Mouse (Mus musculus): Measurements from ENCODE around the gene Clic6.
"Not testable (repeated sequence)": the region's sequence is repeated elsewhere in the genome, so short reads cannot be mapped to it uniquely, and the experiment has no call there.

Clic6 gene

DNA sequence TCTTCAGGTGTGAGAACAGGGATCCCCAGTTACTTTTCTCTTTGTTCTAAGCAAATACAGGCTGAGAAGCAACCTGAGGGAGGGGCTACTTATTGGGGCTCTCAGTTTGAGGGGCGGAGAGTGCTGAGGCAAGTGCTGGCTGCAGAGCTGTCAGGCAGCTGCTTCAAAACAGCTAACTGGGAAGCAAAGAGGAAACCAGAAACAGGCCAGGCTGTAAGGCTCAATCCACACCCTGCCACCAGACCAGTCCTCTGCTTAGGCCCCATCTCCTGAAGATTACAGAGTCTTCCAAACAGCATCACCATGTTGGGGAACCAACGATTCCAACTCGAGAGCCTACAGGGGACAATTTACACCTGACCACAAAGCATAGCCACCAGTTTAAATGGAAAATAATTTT is 12.6 kb upstream of the Clic6 start:
- DNase-seq = no peak

DNA sequence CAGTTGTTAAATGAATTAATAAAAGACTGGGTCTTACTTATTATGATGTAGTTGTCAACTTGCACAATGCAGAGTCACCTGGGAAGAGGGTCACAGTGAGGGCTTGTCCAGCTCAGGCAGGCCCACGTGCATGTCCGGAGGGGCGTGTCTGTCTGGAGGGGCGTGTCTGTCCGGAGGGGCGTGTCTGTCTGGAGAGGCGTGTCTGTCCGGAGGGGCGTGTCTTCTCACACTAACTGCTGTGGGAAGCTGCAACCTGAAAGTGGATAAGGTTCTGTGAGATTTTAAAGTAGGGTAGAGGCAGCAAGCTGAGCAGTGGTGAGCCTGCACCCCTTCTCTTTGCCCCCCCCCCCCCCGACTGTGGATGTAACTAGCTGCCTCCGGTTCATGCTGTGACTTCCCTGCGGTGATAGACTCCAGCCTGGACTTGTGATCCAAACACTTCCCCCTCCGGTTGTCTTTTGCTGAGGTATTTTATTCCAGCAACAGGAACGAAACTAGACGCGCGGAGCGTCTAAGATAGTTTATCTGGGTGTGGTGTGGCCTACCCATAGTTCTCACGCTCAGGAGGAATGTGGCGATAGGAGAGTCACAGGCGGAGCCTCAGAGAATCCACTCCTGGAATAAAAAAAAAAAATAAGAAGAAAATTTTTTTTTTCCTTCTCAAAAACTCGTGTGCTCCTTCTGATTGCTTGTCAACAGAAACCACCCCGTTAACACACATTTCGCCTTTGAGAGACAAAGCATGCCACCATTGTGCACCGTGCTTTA is 10.3 kb upstream of the Clic6 start:
- no peak for DNase-seq

DNA sequence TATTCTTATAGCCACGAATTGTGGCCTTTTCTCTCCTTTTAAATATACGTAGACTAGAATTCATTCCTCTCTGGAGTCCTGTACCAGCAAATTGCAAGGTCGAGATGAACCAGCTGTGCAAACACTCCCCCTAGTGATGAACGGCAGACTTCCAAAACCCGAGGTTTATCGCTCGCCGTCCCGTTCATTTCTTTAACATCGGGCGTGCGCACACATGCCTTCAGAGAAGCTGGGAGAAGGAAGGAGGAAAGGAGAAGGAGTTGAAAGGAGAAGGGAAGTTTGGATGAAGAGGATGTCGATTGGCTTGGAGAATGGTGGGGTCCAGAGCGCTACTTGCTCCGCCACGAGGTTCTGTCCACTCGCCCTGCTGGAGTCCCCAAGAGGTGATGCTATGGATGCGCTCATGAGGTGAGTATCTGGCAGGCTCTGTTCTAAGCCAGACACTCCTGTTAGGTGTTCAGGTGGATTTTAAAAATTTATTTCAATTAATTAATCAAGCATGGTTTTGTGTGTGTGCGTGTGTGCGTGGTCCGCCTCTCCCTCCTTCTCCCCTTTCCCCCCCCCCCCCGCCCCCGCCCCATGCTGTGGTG is 6.9 kb upstream of the Clic6 start:
- peak; percentile 71 for DNase-seq

DNA sequence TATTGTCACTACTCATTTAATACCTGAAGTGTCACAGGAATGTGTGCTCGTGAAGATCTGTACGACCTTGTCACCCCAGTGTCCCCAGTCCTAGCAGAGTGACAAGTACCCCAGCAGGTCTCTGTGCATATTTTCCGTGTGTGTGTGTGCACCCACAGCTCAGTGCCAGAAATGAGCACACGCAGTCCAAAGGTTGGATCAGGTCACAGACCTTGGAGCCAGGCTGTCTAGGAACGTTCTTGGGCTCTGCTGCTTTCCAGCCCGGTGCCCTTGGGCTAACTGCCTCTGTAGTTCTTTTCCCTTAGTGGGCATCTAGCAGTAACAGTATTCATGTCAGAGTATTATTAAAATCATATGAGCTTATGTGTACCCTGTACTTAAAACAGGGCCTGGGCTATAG is 1.6 kb downstream of the Clic6 start:
- DNase-seq = no peak

DNA sequence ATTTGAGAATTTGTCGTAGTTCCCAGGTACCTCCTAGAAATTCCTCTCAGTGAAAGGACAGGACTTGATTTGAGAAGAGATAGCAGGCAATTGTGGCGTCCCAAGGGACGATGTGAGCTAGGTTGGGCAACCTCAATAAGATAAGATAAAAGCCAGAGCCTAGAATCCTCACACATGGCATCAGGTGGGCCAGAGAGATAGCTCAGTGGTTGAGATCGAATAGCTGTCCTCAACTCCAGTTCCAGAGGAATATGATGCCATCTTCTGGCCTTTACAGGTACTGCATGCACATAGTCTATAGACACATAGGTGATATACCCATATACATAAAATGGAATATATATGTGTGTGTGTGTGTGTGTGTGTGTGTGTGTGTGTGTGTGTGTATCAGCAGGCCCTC is 2.0 kb downstream of the Clic6 start:
- DNase-seq = peak; percentile 53

DNA sequence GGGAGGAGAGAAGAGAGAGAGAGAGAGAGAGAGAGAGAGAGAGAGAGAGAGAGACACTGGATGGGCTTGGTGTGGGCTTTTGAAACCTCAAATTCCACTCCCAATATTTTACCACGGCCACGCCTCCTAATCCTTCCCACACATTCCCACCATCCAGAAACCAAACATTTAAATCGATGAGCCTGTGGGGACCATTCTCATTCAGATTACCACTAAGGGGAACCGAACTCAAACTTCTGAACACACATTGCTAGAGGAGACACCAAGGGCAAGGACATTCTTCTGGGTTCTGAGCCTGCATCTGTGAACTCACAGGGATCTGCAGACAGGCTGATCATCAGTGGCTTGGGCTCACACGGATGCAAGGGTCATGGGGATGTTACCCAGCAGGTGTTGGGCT is 2.9 kb downstream of the Clic6 start:
- no peak for DNase-seq

DNA sequence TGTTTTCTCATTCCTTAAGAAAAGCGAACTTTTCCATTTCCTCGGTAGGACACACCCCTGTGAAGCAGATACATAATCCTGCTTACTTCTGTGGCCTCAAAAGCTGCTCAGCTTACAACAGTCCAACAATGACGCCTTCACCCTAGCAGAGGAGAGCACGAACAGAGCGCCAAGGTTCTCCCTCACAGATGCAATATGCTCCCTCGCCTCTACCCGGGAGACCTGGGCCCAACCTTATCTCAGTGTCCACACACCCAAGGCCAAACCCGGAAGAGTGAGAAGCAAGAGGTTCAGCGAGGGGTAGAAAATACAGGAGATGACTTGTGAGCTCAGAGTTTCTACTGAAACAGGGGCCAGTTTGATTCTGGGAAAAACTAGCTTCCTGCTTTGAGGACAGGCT is 3.8 kb downstream of the Clic6 start:
- no peak for DNase-seq

DNA sequence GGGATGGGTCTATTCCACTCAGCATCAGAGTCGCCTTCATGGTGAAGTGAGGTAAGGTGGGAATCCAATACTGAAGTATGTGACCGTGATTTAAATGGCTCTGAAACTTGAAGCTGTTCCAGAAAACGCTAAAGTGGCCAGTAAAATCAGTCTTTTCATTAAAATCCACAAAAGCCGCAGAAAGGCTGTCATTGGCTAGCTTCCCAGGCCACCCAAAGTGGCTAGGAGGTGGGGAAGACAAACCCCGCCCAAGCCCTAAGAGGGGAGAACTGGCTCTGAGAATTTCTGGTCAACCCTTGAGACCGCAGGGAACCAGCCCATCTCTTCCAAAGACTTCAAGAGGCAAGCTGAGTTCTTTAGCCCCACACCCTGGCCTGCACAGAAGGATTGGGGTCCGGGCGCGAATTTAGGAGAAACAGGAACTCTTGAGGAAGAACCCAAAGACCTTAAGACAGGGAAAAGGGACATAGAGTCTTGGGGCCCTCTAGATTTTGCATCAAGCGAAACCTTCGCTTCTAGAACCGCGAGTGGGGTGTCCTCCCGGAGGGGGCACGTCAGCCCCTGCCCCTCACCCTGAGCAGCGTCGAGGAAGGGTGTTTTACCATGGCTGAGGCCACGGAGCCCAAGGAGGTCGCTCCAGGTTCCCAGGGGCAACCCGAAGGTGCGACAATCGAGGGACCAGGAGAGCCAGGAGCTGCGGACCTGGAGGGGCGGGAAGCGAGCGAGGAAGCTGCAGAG is 12.5 kb downstream of the Clic6 start:
- no peak for DNase-seq

DNA sequence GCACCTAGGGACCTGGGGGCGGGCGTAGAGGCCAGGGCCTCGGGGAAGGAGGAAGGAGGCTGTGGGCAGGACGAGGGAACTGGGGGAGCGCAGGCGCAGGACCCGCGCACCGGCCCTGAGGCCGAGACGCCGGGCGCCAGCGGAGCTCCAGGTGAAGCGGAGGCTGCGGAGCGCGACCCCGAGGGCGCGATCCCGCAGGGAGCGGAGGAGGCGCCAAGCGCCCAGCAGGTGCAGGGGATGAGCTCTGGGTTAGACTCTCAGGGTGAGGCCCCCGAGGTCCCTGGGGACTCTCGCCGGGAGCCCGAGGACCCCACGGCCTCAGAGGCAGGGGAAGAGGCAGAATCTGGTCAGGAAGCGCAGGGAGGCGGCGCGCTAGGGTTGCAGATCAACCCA is 13.0 kb downstream of the Clic6 start:
- peak; percentile 18 for DNase-seq

DNA sequence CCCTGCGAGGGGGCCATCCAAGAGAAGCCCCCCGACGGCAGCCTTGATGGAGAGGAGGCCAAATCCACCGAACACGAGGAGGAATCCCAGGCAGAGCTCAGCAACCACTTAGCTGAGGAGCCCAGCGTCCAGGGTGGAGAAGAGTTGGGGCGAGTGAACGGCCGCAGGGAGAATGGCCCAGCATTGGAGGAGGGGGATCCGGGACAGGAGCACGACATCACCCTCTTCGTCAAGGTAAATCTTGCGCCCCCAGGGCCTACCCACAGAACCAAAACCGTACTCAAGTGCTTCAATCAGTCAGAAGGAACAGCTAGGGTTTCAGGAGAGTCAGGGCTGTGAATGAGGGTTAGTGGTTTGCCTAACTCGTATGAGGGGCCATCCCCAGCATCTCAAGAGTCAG is 13.8 kb downstream of the Clic6 start:
- DNase-seq = no peak

DNA sequence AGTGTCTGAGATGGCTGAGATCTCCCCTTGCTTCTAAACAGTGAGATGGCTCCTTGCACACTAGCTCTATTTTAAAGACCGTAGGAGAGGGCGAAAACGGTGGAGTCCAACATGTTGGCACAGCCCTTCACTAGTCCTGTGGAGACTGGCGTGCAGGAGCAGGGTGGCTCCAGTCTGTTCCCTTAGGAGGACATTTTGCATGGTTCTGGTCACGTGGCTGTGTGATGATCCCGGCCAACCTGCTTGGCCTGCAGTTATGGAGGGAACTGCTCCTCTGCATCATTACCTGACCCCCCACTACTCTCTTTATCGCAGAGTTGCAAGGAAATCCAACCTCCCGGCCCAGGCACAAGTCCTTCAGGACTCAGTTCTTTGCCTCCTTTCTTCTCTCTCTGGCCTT is 15.0 kb downstream of the Clic6 start:
- no peak for DNase-seq

DNA sequence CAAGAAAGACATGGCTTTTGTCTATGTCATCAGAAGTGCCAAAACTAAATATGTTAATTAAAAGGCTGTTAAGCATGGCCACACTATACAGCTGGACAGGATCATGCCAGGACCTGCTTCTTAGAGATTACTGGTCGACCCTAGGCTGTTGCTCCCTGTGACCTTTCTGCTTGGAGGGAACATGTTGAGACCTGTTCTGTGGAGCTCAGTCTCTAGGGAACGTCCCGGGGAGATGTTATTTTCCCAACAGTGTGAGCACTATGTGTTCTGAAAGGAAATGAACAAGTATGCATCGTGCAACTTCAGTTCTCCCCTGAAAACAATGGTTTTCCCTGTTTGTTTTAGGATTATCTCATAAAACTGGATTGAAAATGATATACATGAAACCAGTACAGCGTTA is 17.6 kb downstream of the Clic6 start:
- DNase-seq = no peak

DNA sequence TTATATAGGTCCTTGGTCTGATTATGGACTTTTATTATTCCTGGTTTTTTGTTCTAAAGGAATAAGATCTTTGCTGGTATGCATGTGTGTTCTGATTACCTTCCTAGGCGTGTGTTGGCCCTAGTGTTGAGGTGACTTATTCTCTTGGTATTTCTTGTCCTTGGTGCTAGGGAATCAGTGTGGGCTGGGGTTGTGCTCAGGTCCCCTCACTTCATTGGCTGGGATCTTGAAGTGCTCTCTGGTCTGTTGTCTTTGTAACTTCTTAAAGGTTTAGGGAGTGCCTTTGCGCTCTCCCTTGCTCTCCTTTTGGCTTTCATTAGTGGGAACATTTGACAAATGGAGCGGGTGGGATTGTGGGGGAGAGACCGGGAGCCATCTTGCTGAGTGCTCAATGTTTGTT is 22.0 kb downstream of the Clic6 start:
- DNase-seq = no peak

DNA sequence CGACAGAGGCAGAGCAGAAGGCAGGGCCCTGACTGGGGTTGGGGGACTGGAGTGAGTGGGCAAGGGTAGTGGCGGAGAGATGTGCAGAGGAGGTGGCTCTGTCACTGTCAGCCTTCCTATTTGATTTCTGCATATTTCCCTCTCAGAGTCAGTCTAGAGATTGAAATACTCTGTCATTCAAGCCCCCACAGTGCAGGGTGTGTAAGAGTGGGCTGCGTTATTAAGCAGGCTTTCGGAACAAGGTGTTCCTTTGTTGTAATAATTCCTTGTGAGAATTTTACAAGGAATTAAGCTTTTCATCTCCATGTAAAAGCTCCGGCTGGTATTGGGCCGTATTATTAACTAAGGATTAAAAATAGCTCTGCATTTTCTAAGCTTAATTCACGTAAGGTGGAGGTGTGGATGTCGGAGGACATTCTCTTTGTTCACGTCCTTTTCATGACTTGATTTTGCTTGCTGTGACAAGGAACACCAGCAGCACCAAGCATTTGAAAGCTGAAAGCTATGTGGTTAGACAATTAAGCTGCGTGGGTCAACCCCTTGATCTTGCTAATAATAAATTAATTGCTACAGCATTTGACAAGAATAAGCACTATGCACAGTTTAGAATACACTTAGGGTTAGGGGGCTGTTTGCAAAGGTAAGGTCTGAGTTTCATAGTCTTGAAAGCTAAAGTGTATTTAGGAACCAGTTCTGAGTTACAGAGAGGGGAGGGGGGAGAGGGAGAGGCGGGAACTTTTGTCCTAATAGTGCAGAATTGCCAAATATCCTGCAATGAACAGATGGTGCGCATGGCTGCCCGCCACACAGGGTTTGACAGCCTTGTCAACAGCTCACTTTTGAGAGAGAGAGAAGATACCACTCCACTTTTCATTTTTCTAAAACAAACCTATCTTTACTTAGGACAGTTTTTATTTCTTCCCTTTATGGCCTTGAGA is 25.6 kb downstream of the Clic6 start:
- DNase-seq = no peak

DNA sequence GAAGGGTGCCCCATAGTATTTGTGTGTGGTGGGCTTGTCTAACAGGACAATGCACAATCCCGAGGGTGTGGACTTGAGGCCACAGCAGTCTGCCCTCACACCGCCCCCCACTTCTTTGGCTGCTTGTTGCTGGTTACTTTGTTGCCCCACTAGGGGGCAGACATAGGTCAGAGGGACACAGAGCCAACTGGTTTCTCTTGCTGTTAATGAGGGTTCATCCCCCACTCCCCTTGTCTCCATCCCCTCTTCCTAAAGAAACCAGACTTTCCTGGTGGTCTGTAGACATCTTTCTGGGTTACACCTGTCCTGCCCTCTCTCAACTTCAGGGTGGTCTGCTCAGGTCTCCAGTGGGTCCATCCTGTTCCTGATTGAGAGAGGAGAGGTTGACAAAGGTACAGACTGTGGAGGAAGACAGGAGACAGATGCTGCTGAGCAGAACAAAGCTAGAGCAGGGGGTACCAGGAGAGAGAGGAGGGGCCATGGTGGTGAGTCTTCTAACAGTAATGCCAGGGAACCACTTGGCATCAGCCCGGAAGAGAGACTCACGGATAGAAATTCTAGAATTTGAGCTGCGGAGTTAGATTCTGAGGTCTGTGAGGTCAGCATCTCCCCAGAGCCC is 26.3 kb downstream of the Clic6 start:
- peak; percentile 66 for DNase-seq

DNA sequence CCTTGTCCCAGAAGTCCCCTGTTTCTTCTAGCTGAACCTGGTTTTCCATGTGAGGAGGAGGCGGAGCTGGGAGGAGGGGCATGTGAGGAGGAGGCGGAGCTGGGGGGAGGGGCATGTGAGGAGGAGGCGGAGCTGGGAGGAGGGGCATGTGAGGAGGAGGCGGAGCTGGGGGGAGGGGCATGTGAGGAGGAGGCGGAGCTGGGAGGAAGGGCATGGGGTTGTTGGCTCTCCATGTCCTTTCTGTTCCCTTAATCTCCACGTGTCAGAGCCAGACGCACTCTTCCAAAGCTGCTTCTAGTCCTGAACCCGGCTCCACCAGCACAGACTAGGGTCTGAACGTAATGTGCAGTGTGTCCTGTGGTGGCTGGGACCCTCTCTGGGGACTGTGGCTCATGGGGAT is 29.4 kb downstream of the Clic6 start:
- DNase-seq = not testable (repeated sequence)

DNA sequence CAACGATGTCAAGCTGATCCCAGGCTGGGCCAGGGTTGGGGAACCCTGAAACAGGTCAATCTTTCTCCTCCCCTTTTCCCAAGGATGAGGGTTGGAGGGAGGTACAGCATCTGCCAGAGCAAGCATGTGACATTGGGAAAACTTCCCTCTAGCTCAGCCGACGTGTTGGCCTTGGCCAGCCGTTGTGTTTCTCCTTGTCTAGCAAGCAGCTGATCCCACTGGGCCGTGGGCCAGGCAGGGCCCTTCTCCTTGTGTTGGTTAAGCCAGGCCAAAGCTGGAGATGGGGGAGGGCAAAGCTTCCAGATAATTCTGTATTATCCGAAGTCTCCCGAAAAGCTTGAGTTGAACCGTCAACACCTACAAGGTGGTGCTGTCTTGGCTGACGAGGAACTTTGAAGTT is 30.6 kb downstream of the Clic6 start:
- DNase-seq = no peak

DNA sequence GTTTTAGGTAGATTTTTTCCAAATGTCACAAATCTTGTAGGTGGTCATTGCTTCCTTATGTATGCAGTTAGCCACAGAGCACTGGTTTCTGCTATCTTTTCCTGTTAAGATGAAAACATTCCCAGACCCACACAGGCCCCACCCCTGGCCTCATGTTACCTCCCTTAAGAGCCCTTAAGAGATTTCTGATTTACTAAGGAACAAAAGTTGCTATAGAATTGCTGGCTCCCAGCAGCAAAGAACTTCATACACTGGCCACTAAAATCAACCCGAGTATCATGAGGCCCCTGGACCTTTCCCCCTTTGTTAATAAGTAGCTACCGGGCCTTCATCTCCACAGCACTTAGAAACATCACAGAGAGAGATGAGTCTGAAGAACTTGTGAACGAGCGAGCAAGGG is 33.2 kb downstream of the Clic6 start:
- DNase-seq = no peak

DNA sequence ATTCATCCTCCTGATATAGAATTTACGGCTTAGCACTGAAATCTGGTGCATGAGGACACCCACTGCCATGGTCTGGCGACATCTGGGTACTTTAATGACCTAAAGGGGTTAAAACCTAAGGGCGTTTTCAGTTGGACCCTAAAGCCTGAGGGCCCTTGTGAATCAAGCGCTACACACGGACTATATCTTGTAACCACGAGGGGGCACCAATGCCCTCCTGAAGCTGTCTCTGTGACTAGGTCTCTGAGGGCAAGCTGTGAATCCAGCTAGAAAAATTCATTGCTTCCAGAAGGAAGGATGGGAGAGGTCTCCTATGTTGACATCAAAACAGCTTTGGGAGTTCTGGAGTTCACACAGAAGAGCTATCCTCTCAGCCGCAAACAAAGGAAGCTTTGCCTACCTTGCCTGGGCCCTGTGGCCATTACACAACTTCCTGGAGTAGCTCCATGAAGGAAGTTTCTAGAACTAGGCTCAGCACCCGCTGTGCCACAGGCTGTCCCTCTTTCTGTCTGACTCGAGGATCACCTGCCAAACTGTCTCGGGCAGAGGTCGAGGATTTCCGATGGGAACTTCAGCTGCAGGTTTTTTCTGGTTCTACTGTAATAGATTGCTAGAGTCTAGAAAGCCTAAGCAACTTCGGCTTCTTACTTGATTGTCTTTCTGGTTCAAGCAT is 34.4 kb downstream of the Clic6 start:
- DNase-seq = peak; percentile 72

DNA sequence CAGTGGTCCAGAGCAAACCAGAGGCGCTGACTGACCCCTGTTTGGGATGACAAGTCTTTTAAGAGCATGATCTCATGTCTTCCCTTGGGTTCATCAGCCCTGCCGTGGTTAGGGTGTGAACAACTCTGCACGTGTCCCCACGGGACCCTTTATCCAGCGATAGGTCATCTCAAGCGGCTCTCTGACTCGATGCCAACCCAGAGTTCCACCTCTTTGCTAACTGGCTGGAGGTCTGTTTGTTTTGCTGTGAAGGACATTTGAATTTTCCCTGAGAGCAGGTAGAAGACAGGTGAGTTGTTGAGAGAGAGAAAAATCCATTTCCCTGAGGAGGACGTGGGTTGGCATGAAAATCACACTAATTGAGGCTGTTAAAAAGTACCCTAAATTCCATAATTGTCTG is 37.8 kb downstream of the Clic6 start:
- no peak for DNase-seq

DNA sequence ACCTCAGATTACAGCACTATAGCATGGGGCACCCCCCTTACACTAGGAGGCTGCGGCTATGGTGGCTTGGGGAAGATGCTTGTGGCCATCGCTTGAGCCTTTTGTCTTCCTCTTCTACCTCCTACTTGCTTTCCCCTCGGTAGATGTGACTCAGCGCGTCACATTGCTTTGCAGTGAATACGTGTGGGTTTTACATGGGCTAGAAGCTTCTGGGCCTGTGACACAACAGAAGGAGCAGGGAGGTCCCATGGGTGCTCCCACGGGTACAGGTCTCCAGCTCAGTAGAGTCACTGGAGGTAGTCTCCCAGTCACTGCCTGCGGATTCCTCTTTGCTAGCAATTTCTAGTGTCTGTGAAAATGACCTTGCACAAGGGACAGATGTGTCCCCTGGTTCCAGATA is 39.1 kb downstream of the Clic6 start:
- no peak for DNase-seq

DNA sequence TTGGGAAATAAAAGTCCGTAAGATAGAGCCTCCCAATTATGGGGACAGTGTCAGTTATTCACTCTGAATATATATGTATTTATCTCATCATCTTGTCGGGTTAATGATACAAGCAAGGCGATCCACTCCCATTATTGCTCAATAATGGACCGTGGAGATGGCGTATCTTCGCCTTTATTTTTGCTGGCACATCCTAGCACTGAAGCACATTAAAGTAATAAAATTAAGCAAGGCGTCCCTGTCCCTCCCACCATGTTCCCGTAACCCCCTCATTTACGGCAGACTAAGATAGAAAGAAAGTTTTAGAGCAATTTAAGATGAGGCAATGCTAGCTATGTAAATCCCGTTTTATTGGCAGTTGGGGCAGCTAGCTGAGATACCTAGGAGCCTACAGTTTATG is 40.4 kb downstream of the Clic6 start:
- no peak for DNase-seq

All from thymus, postnatal 4 days (tissue).